Mouse (Mus musculus): Measurements from ENCODE around the gene Pus3. TPM values are rescaled to one million over a fixed set of nuclear protein-coding genes. Genes with fewer than 3 reads are reported as not detected.

Gene Pus3
- polyA plus RNA-seq, 1 experiment from 2014 or later: 18.2 TPM

GRCm38 (mm10) chr9:35523541-35523940 is 34.9 kb upstream of the Pus3 start:
- no peak overlapping the region for H3K9ac ChIP-seq (replicated peaks; ENCODE audit: low read depth, low read length)
- H3K36me3 ChIP-seq (ENCODE audit: control insufficient read depth, insufficient read depth, low read length): no peaks in the 10 kb centered on the region
- H3K4me2 ChIP-seq (ENCODE audit: low read depth, low read length): no peak overlapping the region
- no peaks in the 10 kb centered on the region for H3K9me3 ChIP-seq (ENCODE audit: control insufficient read depth, low read length)
- H3K27ac ChIP-seq (ENCODE audit: low read depth, low read length): no peak overlapping the region
- ATAC-seq (ENCODE audit: low read depth): peak; percentile 61
- no peak overlapping the region for H3K4me3 ChIP-seq (ENCODE audit: low read depth, low read length)
- no peaks in the 10 kb centered on the region for H3K27me3 ChIP-seq (ENCODE audit: control insufficient read depth, insufficient read depth, low read length)
- 10% methylated on average over 5 of the region's 5 CpGs for WGBS
- H3K4me1 ChIP-seq (ENCODE audit: control insufficient read depth, insufficient read depth, low read length): no peaks in the 10 kb centered on the region

DNA sequence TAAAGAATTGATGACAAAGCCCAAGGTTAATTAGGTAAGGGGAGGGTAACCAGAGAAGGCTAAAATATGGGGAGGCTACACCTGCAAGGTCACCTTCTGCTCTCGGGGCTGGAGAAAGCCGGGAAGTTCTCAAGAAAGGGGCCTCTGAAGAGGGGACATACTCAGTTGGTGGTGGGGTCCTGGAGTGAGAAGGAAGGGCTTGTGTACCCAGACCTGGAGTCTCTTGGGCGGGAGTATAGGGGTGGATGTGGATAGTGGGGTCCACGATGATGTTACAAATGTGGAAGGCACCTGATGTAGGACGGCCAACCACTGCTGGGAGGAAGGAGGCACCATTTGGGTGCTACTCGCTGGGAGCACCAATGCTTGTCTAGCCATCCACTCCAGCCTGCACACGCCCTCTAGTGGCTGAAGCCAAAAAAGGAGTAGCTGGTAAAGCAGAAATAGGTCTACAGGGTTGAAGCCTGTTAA is 34.4 kb upstream of the Pus3 start:
- Histone ChIP-seq H3K27ac (ENCODE audit: low read depth, low read length) (no peak overlapping the region), H3K4me2 (ENCODE audit: low read depth, low read length) (no peak overlapping the region)
- 22% methylated on average over 7 of the region's 7 CpGs for WGBS

DNA sequence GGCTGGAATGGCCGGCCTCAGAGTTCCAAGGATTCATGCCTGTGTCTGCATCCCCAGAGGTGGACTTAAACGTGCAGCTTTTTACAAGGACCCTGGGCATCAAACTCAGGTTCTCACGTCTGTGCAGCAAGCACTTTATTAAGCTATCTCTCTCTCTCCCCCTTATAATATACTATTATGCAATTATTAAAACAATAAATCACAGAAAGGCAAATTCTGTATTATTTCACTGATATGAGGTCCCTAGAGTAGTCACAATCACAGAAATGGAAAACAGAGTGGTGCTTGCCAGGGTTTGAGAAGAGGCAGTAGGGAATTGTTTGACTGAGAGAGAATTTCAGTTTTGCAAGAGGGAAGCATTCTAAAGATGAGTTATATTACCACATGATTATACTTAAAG is 29.3 kb upstream of the Pus3 start:
- no peak overlapping the region for H3K27ac ChIP-seq (ENCODE audit: low read depth, low read length)
- 56% methylated on average over 3 of the region's 3 CpGs for WGBS
- H3K27me3 ChIP-seq (ENCODE audit: control insufficient read depth, insufficient read depth, low read length): no peaks in the 10 kb centered on the region
- H3K4me1 ChIP-seq (ENCODE audit: control insufficient read depth, insufficient read depth, low read length): no peaks in the 10 kb centered on the region
- peak; percentile 58 for ATAC-seq (ENCODE audit: low read depth)
- H3K9ac ChIP-seq (replicated peaks; ENCODE audit: low read depth, low read length): no peak overlapping the region
- no peaks in the 10 kb centered on the region for H3K9me3 ChIP-seq (ENCODE audit: control insufficient read depth, low read length)
- no peaks in the 10 kb centered on the region for H3K36me3 ChIP-seq (ENCODE audit: control insufficient read depth, insufficient read depth, low read length)
- H3K4me3 ChIP-seq (ENCODE audit: low read depth, low read length): no peak overlapping the region
- no peak overlapping the region for H3K4me2 ChIP-seq (ENCODE audit: low read depth, low read length)

More for the DNA sequence above, 34.4 kb upstream of the Pus3 start:
- Histone ChIP-seq H3K9ac (replicated peaks; ENCODE audit: low read depth, low read length) (no peak overlapping the region), H3K27me3 (ENCODE audit: control insufficient read depth, insufficient read depth, low read length) (no peaks in the 10 kb centered on the region), H3K9me3 (ENCODE audit: control insufficient read depth, low read length) (no peaks in the 10 kb centered on the region), H3K36me3 (ENCODE audit: control insufficient read depth, insufficient read depth, low read length) (no peaks in the 10 kb centered on the region), H3K4me3 (ENCODE audit: low read depth, low read length) (no peak overlapping the region), H3K4me1 (ENCODE audit: control insufficient read depth, insufficient read depth, low read length) (no peaks in the 10 kb centered on the region)
- ATAC-seq (ENCODE audit: low read depth): peak; percentile 88

GRCm38 (mm10) chr9:35529796-35530195 is 28.6 kb upstream of the Pus3 start:
- H3K9me3 ChIP-seq (ENCODE audit: control insufficient read depth, low read length): no peaks in the 10 kb centered on the region
- H3K36me3 ChIP-seq (ENCODE audit: control insufficient read depth, insufficient read depth, low read length): no peaks in the 10 kb centered on the region
- no peaks in the 10 kb centered on the region for H3K4me1 ChIP-seq (ENCODE audit: control insufficient read depth, insufficient read depth, low read length)
- H3K4me3 ChIP-seq (ENCODE audit: low read depth, low read length): no peak overlapping the region
- H3K27ac ChIP-seq (ENCODE audit: low read depth, low read length): 0 out of 2 replicates have a peak overlapping the region, but pooled peaks have one; percentile 28
- WGBS: 19% methylated on average over 1 of the region's 1 CpGs
- ATAC-seq (ENCODE audit: low read depth): peak; percentile 14; the same call in 1 of the 2 replicates
- H3K9ac ChIP-seq (replicated peaks; ENCODE audit: low read depth, low read length): no peak overlapping the region
- H3K4me2 ChIP-seq (ENCODE audit: low read depth, low read length): no peak overlapping the region
- H3K27me3 ChIP-seq (ENCODE audit: control insufficient read depth, insufficient read depth, low read length): no peaks in the 10 kb centered on the region

DNA sequence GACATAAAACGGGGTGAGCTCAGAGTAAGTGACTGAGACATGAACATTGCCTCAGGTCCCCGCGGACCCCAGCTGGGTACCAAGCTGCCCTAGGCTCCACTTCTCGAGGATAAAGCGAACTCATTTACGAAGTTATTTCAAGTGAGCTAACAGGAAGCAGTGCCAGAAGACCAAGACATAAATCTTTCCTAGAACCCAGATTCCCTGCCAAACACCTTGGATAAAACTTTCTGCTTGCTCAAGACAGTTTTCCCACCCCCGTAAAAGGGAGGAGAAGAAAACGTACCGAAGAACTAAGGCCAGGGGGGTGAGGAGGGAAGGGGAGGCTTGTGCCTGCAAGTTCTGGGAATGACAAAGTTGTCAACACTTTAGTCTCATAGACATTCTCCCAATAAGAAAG is 25.1 kb upstream of the Pus3 start:
- Histone ChIP-seq H3K27me3 (ENCODE audit: control insufficient read depth, insufficient read depth, low read length) (no peaks in the 10 kb centered on the region), H3K4me2 (ENCODE audit: low read depth, low read length) (no peak overlapping the region), H3K4me3 (ENCODE audit: low read depth, low read length) (no peak overlapping the region), H3K4me1 (ENCODE audit: control insufficient read depth, insufficient read depth, low read length) (no peaks in the 10 kb centered on the region), H3K27ac (ENCODE audit: low read depth, low read length) (no peak overlapping the region), H3K9ac (replicated peaks; ENCODE audit: low read depth, low read length) (no peak overlapping the region), H3K36me3 (ENCODE audit: control insufficient read depth, insufficient read depth, low read length) (no peaks in the 10 kb centered on the region), H3K9me3 (ENCODE audit: control insufficient read depth, low read length) (no peaks in the 10 kb centered on the region)
- 73% methylated on average over 9 of the region's 9 CpGs for WGBS
- no peak for ATAC-seq (ENCODE audit: low read depth)

- Histone ChIP-seq H3K4me3 (ENCODE audit: low read depth, low read length) (no peak overlapping the region), H3K9me3 (ENCODE audit: control insufficient read depth, low read length) (no peaks in the 10 kb centered on the region), H3K27me3 (ENCODE audit: control insufficient read depth, insufficient read depth, low read length) (no peaks in the 10 kb centered on the region), H3K36me3 (ENCODE audit: control insufficient read depth, insufficient read depth, low read length) (no peaks in the 10 kb centered on the region), H3K4me2 (ENCODE audit: low read depth, low read length) (no peak overlapping the region), H3K9ac (replicated peaks; ENCODE audit: low read depth, low read length) (no peak overlapping the region), H3K4me1 (ENCODE audit: control insufficient read depth, insufficient read depth, low read length) (no peaks in the 10 kb centered on the region), H3K27ac (ENCODE audit: low read depth, low read length) (no peak overlapping the region)
- WGBS: 10% methylated on average over 2 of the region's 2 CpGs
- ATAC-seq (ENCODE audit: low read depth): peak; percentile 92
These were observed 23.3 kb upstream of the Pus3 start for GRCm38 (mm10) chr9:35535110-35535509.

GRCm38 (mm10) chr9:35535876-35536275 is 22.5 kb upstream of the Pus3 start:
- Histone ChIP-seq H3K36me3 (ENCODE audit: control insufficient read depth, insufficient read depth, low read length) (no peaks in the 10 kb centered on the region), H3K9me3 (ENCODE audit: control insufficient read depth, low read length) (no peaks in the 10 kb centered on the region), H3K27me3 (ENCODE audit: control insufficient read depth, insufficient read depth, low read length) (no peaks in the 10 kb centered on the region), H3K4me1 (ENCODE audit: control insufficient read depth, insufficient read depth, low read length) (no peaks in the 10 kb centered on the region), H3K9ac (replicated peaks; ENCODE audit: low read depth, low read length) (no peak overlapping the region), H3K4me2 (ENCODE audit: low read depth, low read length) (no peak overlapping the region), H3K4me3 (ENCODE audit: low read depth, low read length) (no peak overlapping the region), H3K27ac (ENCODE audit: low read depth, low read length) (no peak overlapping the region)
- WGBS: 86% methylated on average over 4 of the region's 4 CpGs
- ATAC-seq (ENCODE audit: low read depth): no peak

DNA sequence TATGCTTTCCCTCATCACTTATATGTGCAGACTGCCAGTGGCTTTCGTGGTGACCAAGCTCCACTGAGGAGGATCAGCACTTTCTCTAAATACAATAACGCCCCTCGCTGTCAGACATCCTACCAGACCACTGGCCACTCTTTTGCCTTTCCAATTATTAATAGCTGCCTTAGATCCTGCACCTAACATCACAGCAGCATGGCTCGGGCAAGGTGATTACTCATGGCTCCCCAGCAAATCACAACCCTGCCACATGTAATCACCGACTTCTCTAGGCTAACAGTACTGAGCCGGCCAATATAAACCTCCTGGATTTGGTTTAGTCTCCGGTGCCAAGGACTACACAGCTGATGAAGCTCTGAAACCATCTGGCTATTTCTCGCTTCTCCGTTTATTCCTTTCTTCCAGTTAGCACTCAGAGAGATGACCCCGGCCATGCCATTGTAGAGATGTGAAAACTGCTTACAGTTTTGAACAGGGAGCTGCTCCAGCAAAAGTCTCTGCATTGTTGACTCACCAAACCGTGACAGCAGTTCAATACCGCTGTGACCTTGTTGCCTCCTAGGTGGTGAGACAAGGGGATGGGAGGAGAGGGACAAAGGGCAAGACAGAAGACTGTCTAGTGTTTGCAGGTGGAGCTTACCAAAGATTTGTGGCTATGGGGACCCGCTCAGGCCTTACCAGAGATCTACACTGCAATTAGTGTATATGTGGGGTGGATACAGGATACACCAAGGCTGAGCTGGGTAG is 19.2 kb upstream of the Pus3 start:
- H3K9me3 ChIP-seq (ENCODE audit: control insufficient read depth, low read length): no peaks in the 10 kb centered on the region
- ATAC-seq (ENCODE audit: low read depth): no peak
- 73% methylated on average over 13 of the region's 13 CpGs for WGBS

DNA sequence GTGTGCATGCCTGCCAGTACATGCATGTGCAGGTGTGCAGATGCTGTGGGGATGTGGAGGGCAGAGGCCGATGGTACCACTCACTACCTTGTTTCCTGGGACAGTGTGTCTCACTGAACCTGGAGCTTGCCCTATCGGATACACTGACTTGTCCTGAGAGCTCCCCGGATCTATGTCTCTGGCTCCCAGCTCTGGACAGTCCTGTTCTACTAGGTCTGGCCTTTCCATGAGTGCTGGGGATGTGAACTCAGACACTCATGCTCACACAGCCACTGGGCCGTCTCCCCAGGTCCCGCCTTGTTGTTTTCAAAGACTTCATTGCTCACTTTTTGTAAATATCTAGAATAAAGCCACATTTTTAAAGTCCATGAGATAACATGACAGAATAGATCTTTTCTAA is 17.4 kb upstream of the Pus3 start:
- Histone ChIP-seq H3K4me1 (ENCODE audit: control insufficient read depth, insufficient read depth, low read length) (no peaks in the 10 kb centered on the region), H3K4me2 (ENCODE audit: low read depth, low read length) (no peak overlapping the region), H3K9me3 (ENCODE audit: control insufficient read depth, low read length) (no peaks in the 10 kb centered on the region), H3K36me3 (ENCODE audit: control insufficient read depth, insufficient read depth, low read length) (peaks cover 18% of the 10 kb centered on the region), H3K27me3 (ENCODE audit: control insufficient read depth, insufficient read depth, low read length) (no peaks in the 10 kb centered on the region), H3K9ac (replicated peaks; ENCODE audit: low read depth, low read length) (no peak overlapping the region), H3K4me3 (ENCODE audit: low read depth, low read length) (no peak overlapping the region), H3K27ac (ENCODE audit: low read depth, low read length) (no peak overlapping the region)
- WGBS: 91% methylated on average over 5 of the region's 5 CpGs
- ATAC-seq (ENCODE audit: low read depth): no peak

More for the DNA sequence above, 19.2 kb upstream of the Pus3 start:
- no peaks in the 10 kb centered on the region for H3K27me3 ChIP-seq (ENCODE audit: control insufficient read depth, insufficient read depth, low read length)
- H3K4me2 ChIP-seq (ENCODE audit: low read depth, low read length): no peak overlapping the region
- H3K9ac ChIP-seq (replicated peaks; ENCODE audit: low read depth, low read length): no peak overlapping the region
- no peaks in the 10 kb centered on the region for H3K4me1 ChIP-seq (ENCODE audit: control insufficient read depth, insufficient read depth, low read length)
- H3K36me3 ChIP-seq (ENCODE audit: control insufficient read depth, insufficient read depth, low read length): peaks cover 11% of the 10 kb centered on the region
- no peak overlapping the region for H3K4me3 ChIP-seq (ENCODE audit: low read depth, low read length)
- no peak overlapping the region for H3K27ac ChIP-seq (ENCODE audit: low read depth, low read length)
